Mouse (Mus musculus) thymus, postnatal 25 days (tissue): ENCODE results near the gene Git2.

ENCODE experiments used
- DNase-seq: peaks from one replicate; pipeline ENCODE4 v3.0.0; 2022

The Git2 gene

GRCm38 (mm10) chr5:114775056-114775979 lies at the start of gene Git2:
TSS of gene Git2 (minus strand) at chr5:114775517.
- DNase-seq, result peak; percentile 29

GRCm38 (mm10) chr5:114824197-114824596 lies 48.9 kb upstream of the Git2 start:
- DNase-seq, result peak; percentile 63

GRCm38 (mm10) chr5:114822796-114823688 lies 47.7 kb upstream of the Git2 start, which contains the start of gene 1500011B03Rik:
TSS of gene 1500011B03Rik (minus strand) at chr5:114823468.
- DNase-seq, result peak; percentile 74

GRCm38 (mm10) chr5:114818124-114818523 lies 42.8 kb upstream of the Git2 start:
- no peak for DNase-seq

GRCm38 (mm10) chr5:114816599-114816998 lies 41.3 kb upstream of the Git2 start:
- DNase-seq, result no peak

GRCm38 (mm10) chr5:114813525-114814181 lies 38.3 kb upstream of the Git2 start:
- DNase-seq, result peak; percentile 86

GRCm38 (mm10) chr5:114809826-114810225 lies 34.5 kb upstream of the Git2 start:
- no peak for DNase-seq

GRCm38 (mm10) chr5:114809181-114809756 lies 34.0 kb upstream of the Git2 start:
- DNase-seq, result no peak

- DNase-seq, result no peak
These were observed 33.1 kb upstream of the Git2 start for GRCm38 (mm10) chr5:114808385-114808784.

GRCm38 (mm10) chr5:114807893-114808292 lies 32.6 kb upstream of the Git2 start:
- no peak for DNase-seq

- DNase-seq, result no peak
These were observed 32.2 kb upstream of the Git2 start for GRCm38 (mm10) chr5:114807468-114807867.

- no peak for DNase-seq
These were observed 31.7 kb upstream of the Git2 start for GRCm38 (mm10) chr5:114807063-114807462.

GRCm38 (mm10) chr5:114806636-114807035 lies 31.3 kb upstream of the Git2 start:
- no peak for DNase-seq

GRCm38 (mm10) chr5:114805436-114806350 lies 30.4 kb upstream of the Git2 start:
- peak; percentile 36 for DNase-seq

GRCm38 (mm10) chr5:114804958-114805357 lies 29.6 kb upstream of the Git2 start:
- DNase-seq, result peak; percentile 38

- no peak for DNase-seq
These were observed 29.0 kb upstream of the Git2 start for GRCm38 (mm10) chr5:114804335-114804734.

- no peak for DNase-seq
These were observed 27.9 kb upstream of the Git2 start for GRCm38 (mm10) chr5:114803231-114803630.

GRCm38 (mm10) chr5:114801841-114802240 lies 26.5 kb upstream of the Git2 start:
- no peak for DNase-seq

GRCm38 (mm10) chr5:114801049-114801448 lies 25.7 kb upstream of the Git2 start:
- no peak for DNase-seq

- DNase-seq, result no peak
These were observed 24.5 kb upstream of the Git2 start for GRCm38 (mm10) chr5:114799848-114800247.

- no peak for DNase-seq
These were observed 21.9 kb upstream of the Git2 start for GRCm38 (mm10) chr5:114797253-114797652.
